Mouse (Mus musculus): ENCODE results near the gene Tmem223.

- TF ChIP-seq POLR2AphosphoS2 (IDR thresholded peaks at IDR 0.05; ENCODE audit: low read length), result no peak
- no peak for TF ChIP-seq EP300 (IDR thresholded peaks at IDR 0.05; ENCODE audit: low read depth in 1 of 2, low read length in 2 of 2)
- no peak for TF ChIP-seq POLR2A (IDR thresholded peaks at IDR 0.05; ENCODE audit: control insufficient read depth in 1 of 2, insufficient read depth in 1 of 2, low read depth in 1 of 2, low read length in 2 of 2, poor library complexity in 1 of 2)
Observed at GRCm38 (mm10) chr19:8747368-8747767, 23.4 kb upstream of the Tmem223 start.

Data from MEL (cell line).